Mouse (Mus musculus): ENCODE data around the gene 1600002K03Rik. TPM values are rescaled to one million over a fixed set of nuclear protein-coding genes. Genes with fewer than 3 reads are reported as not detected.
"Not testable (repeated sequence)": the region's sequence is repeated elsewhere in the genome, so short reads cannot be mapped to it uniquely, and the experiment has no call there.

The 1600002K03Rik gene
- polyA plus RNA-seq, 1 experiment from 2014 or later = 7.8 TPM

- Histone ChIP-seq H3K4me3 (ENCODE audit: low read depth, low read length) (no peak overlapping the region), H3K27ac (ENCODE audit: low read depth, low read length) (no peak overlapping the region), H3K9me3 (ENCODE audit: control insufficient read depth, low read length) (no peaks in the 10 kb centered on the region), H3K27me3 (ENCODE audit: control insufficient read depth, insufficient read depth, low read length) (no peaks in the 10 kb centered on the region), H3K4me1 (ENCODE audit: control insufficient read depth, insufficient read depth, low read length) (peaks cover 36% of the 10 kb centered on the region), H3K36me3 (ENCODE audit: control insufficient read depth, insufficient read depth, low read length) (no peaks in the 10 kb centered on the region), H3K4me2 (ENCODE audit: low read depth, low read length) (no peak overlapping the region), H3K9ac (replicated peaks; ENCODE audit: low read depth, low read length) (no peak overlapping the region)
- ATAC-seq (ENCODE audit: low read depth) = no peak
- WGBS = 84% methylated on average over 6 of the region's 6 CpGs
Observed at GRCm38 (mm10) chr10:80162716-80163299, 9.9 kb upstream of the 1600002K03Rik start.

- H3K9ac ChIP-seq (replicated peaks; ENCODE audit: low read depth, low read length) = peak overlapping the region; percentile 34; the same call in 1 of the 2 replicates
- no peak for ATAC-seq (ENCODE audit: low read depth)
- no peaks in the 10 kb centered on the region for H3K27me3 ChIP-seq (ENCODE audit: control insufficient read depth, insufficient read depth, low read length)
- no peaks in the 10 kb centered on the region for H3K36me3 ChIP-seq (ENCODE audit: control insufficient read depth, insufficient read depth, low read length)
- no peak overlapping the region for H3K4me3 ChIP-seq (ENCODE audit: low read depth, low read length)
- no peaks in the 10 kb centered on the region for H3K9me3 ChIP-seq (ENCODE audit: control insufficient read depth, low read length)
- no peak overlapping the region for H3K27ac ChIP-seq (ENCODE audit: low read depth, low read length)
- H3K4me2 ChIP-seq (ENCODE audit: low read depth, low read length) = peak overlapping the region; percentile 94; the same call in 1 of the 2 replicates
- WGBS = 76% methylated on average over 8 of the region's 8 CpGs
- peaks cover 39% of the 10 kb centered on the region for H3K4me1 ChIP-seq (ENCODE audit: control insufficient read depth, insufficient read depth, low read length)
Observed at GRCm38 (mm10) chr10:80163721-80164120, 9.0 kb upstream of the 1600002K03Rik start.

- peaks cover 41% of the 10 kb centered on the region for H3K4me1 ChIP-seq (ENCODE audit: control insufficient read depth, insufficient read depth, low read length)
- peak overlapping the region; percentile 38 for H3K4me3 ChIP-seq (ENCODE audit: low read depth, low read length)
- peak overlapping the region; percentile 74 for H3K9ac ChIP-seq (replicated peaks; ENCODE audit: low read depth, low read length)
- no peaks in the 10 kb centered on the region for H3K9me3 ChIP-seq (ENCODE audit: control insufficient read depth, low read length)
- peak overlapping the region; percentile 90 for H3K27ac ChIP-seq (ENCODE audit: low read depth, low read length)
- WGBS = 8% methylated on average over 43 of the region's 44 CpGs
- H3K36me3 ChIP-seq (ENCODE audit: control insufficient read depth, insufficient read depth, low read length) = no peaks in the 10 kb centered on the region
- no peak; the same call in 1 of the 2 replicates for ATAC-seq (ENCODE audit: low read depth)
- peak overlapping the region; percentile 94 for H3K4me2 ChIP-seq (ENCODE audit: low read depth, low read length)
- H3K27me3 ChIP-seq (ENCODE audit: control insufficient read depth, insufficient read depth, low read length) = no peaks in the 10 kb centered on the region
Observed at GRCm38 (mm10) chr10:80164161-80164997, 8.4 kb upstream of the 1600002K03Rik start.

GRCm38 (mm10) chr10:80164998-80165344 is 7.8 kb upstream of the 1600002K03Rik start:
- Histone ChIP-seq H3K4me1 (ENCODE audit: control insufficient read depth, insufficient read depth, low read length) (peaks cover 47% of the 10 kb centered on the region), H3K36me3 (ENCODE audit: control insufficient read depth, insufficient read depth, low read length) (peaks cover 4% of the 10 kb centered on the region), H3K9me3 (ENCODE audit: control insufficient read depth, low read length) (no peaks in the 10 kb centered on the region), H3K27ac (ENCODE audit: low read depth, low read length) (peak overlapping the region; percentile 90), H3K9ac (replicated peaks; ENCODE audit: low read depth, low read length) (peak overlapping the region; percentile 74), H3K27me3 (ENCODE audit: control insufficient read depth, insufficient read depth, low read length) (no peaks in the 10 kb centered on the region), H3K4me3 (ENCODE audit: low read depth, low read length) (peak overlapping the region; percentile 38), H3K4me2 (ENCODE audit: low read depth, low read length) (peak overlapping the region; percentile 94)
- whole genome bisulfite sequencing = under 1% methylated on average over 17 of the region's 17 CpGs
- ATAC-seq (ENCODE audit: low read depth) = peak; percentile 42

- Histone ChIP-seq H3K4me1 (ENCODE audit: control insufficient read depth, insufficient read depth, low read length) (peaks cover 47% of the 10 kb centered on the region), H3K4me3 (ENCODE audit: low read depth, low read length) (peak within 1 kb of the TSS; percentile 94), H3K9ac (replicated peaks; ENCODE audit: low read depth, low read length) (peak within 1 kb of the TSS; percentile 74), H3K27ac (ENCODE audit: low read depth, low read length) (peak within 1 kb of the TSS; percentile 90), H3K27me3 (ENCODE audit: control insufficient read depth, insufficient read depth, low read length) (no peaks in the 10 kb centered on the region), H3K4me2 (ENCODE audit: low read depth, low read length) (peak within 1 kb of the TSS; percentile 94), H3K9me3 (ENCODE audit: control insufficient read depth, low read length) (no peaks in the 10 kb centered on the region), H3K36me3 (ENCODE audit: control insufficient read depth, insufficient read depth, low read length) (peaks cover 10% of the 10 kb centered on the region)
- WGBS = 10% methylated on average over 19 of the region's 20 CpGs
- ATAC-seq (ENCODE audit: low read depth) = peak; percentile 4; the same call in 1 of the 2 replicates
Observed at GRCm38 (mm10) chr10:80165392-80166128, 7.2 kb upstream of the 1600002K03Rik start, which contains the start of gene Cirbp. Gene Cirbp, plus strand, starts transcription at chr10:80165985.

GRCm38 (mm10) chr10:80166136-80166535 is 6.6 kb upstream of the 1600002K03Rik start:
- ATAC-seq (ENCODE audit: low read depth); H3K27me3 ChIP-seq (ENCODE audit: control insufficient read depth, insufficient read depth, low read length); H3K9me3 ChIP-seq (ENCODE audit: control insufficient read depth, low read length); H3K4me3 ChIP-seq (ENCODE audit: low read depth, low read length); H3K9ac ChIP-seq (replicated peaks; ENCODE audit: low read depth, low read length): not testable (repeated sequence)
- H3K27ac ChIP-seq (ENCODE audit: low read depth, low read length) = peak overlapping the region; percentile 90
- peaks cover 41% of the 10 kb centered on the region for H3K4me1 ChIP-seq (ENCODE audit: control insufficient read depth, insufficient read depth, low read length)
- H3K4me2 ChIP-seq (ENCODE audit: low read depth, low read length) = peak overlapping the region; percentile 94; the same call in 1 of the 2 replicates
- H3K36me3 ChIP-seq (ENCODE audit: control insufficient read depth, insufficient read depth, low read length) = peaks cover 14% of the 10 kb centered on the region
- 81% methylated on average over 4 of the region's 4 CpGs for whole genome bisulfite sequencing

GRCm38 (mm10) chr10:80167460-80168037 is 5.2 kb upstream of the 1600002K03Rik start:
- peak overlapping the region; percentile 99 for H3K9ac ChIP-seq (replicated peaks; ENCODE audit: low read depth, low read length)
- ATAC-seq (ENCODE audit: low read depth) = peak; percentile 89
- peak overlapping the region; percentile 94 for H3K4me3 ChIP-seq (ENCODE audit: low read depth, low read length)
- H3K4me1 ChIP-seq (ENCODE audit: control insufficient read depth, insufficient read depth, low read length) = peaks cover 51% of the 10 kb centered on the region
- H3K9me3 ChIP-seq (ENCODE audit: control insufficient read depth, low read length) = no peaks in the 10 kb centered on the region
- peaks cover 26% of the 10 kb centered on the region for H3K36me3 ChIP-seq (ENCODE audit: control insufficient read depth, insufficient read depth, low read length)
- under 1% methylated on average over 53 of the region's 55 CpGs for WGBS
- peak overlapping the region; percentile 85 for H3K4me2 ChIP-seq (ENCODE audit: low read depth, low read length)
- H3K27ac ChIP-seq (ENCODE audit: low read depth, low read length) = peak overlapping the region; percentile 99
- no peaks in the 10 kb centered on the region for H3K27me3 ChIP-seq (ENCODE audit: control insufficient read depth, insufficient read depth, low read length)

- ATAC-seq (ENCODE audit: low read depth) = peak; percentile 39
- no peaks in the 10 kb centered on the region for H3K27me3 ChIP-seq (ENCODE audit: control insufficient read depth, insufficient read depth, low read length)
- H3K27ac ChIP-seq (ENCODE audit: low read depth, low read length) = peak overlapping the region; percentile 99
- H3K4me2 ChIP-seq (ENCODE audit: low read depth, low read length) = peak overlapping the region; percentile 85
- peaks cover 53% of the 10 kb centered on the region for H3K4me1 ChIP-seq (ENCODE audit: control insufficient read depth, insufficient read depth, low read length)
- H3K36me3 ChIP-seq (ENCODE audit: control insufficient read depth, insufficient read depth, low read length) = peaks cover 26% of the 10 kb centered on the region
- H3K9me3 ChIP-seq (ENCODE audit: control insufficient read depth, low read length) = no peaks in the 10 kb centered on the region
- under 1% methylated on average over 43 of the region's 48 CpGs for WGBS
- peak overlapping the region; percentile 94 for H3K4me3 ChIP-seq (ENCODE audit: low read depth, low read length)
- peak overlapping the region; percentile 99 for H3K9ac ChIP-seq (replicated peaks; ENCODE audit: low read depth, low read length)
Observed at GRCm38 (mm10) chr10:80168038-80168661, 4.6 kb upstream of the 1600002K03Rik start.
